Mouse (Mus musculus): ENCODE measurements around the gene Smdt1. TPM values are rescaled to one million over a fixed set of nuclear protein-coding genes. Genes with fewer than 3 reads are reported as not detected.

The Smdt1 gene
- polyA plus RNA-seq, 1 experiment, result 198 TPM

- H3K4me3 ChIP-seq (replicated peaks), result peak overlapping the region; percentile 92
- peaks cover 83% of the 10 kb centered on the region for H3K4me1 ChIP-seq
- H3K36me3 ChIP-seq (replicated peaks; ENCODE audit: low read length), result peaks cover 26% of the 10 kb centered on the region
- peaks cover 5% of the 10 kb centered on the region; the same call in 1 of the 2 replicates for H3K9me3 ChIP-seq
- H3K27me3 ChIP-seq (replicated peaks), result no peaks in the 10 kb centered on the region
- TF ChIP-seq FLI1 (IDR thresholded peaks at IDR 0.05; ENCODE audit: low read length) (no peak), GATA1 (IDR thresholded peaks at IDR 0.05; ENCODE audit: borderline replicate concordance, low read length) (peak; percentile 54; the same call in 1 of the 3 replicates)
Measured at GRCm38 (mm10) chr15:82341675-82342542, 3.1 kb downstream of the Smdt1 start.

- peak overlapping the region; percentile 92 for H3K4me3 ChIP-seq (replicated peaks)
- H3K4me1 ChIP-seq, result peaks cover 83% of the 10 kb centered on the region
- H3K27me3 ChIP-seq (replicated peaks), result no peaks in the 10 kb centered on the region
- TF ChIP-seq FLI1 (IDR thresholded peaks at IDR 0.05; ENCODE audit: low read length) (no peak), GATA1 (IDR thresholded peaks at IDR 0.05; ENCODE audit: borderline replicate concordance, low read length) (no peak)
- H3K36me3 ChIP-seq (replicated peaks; ENCODE audit: low read length), result peaks cover 26% of the 10 kb centered on the region
- H3K9me3 ChIP-seq, result peaks cover 5% of the 10 kb centered on the region; the same call in 1 of the 2 replicates
Measured at GRCm38 (mm10) chr15:82342543-82342935, 3.8 kb downstream of the Smdt1 start.

GRCm38 (mm10) chr15:82343368-82344287 lies 4.9 kb downstream of the Smdt1 start:
- Histone ChIP-seq H3K36me3 (replicated peaks; ENCODE audit: low read length) (peaks cover 37% of the 10 kb centered on the region), H3K9me3 (peaks cover 5% of the 10 kb centered on the region; the same call in 1 of the 2 replicates), H3K4me1 (peaks cover 87% of the 10 kb centered on the region), H3K27me3 (replicated peaks) (no peaks in the 10 kb centered on the region), H3K4me3 (replicated peaks) (peak overlapping the region; percentile 50)
- TF ChIP-seq FLI1 (IDR thresholded peaks at IDR 0.05; ENCODE audit: low read length) (no peak), GATA1 (IDR thresholded peaks at IDR 0.05; ENCODE audit: borderline replicate concordance, low read length) (no peak)

- Histone ChIP-seq H3K4me1 (peaks cover 90% of the 10 kb centered on the region), H3K27me3 (replicated peaks) (no peaks in the 10 kb centered on the region), H3K4me3 (replicated peaks) (no peak overlapping the region), H3K9me3 (peaks cover 5% of the 10 kb centered on the region; the same call in 1 of the 2 replicates), H3K36me3 (replicated peaks; ENCODE audit: low read length) (peaks cover 50% of the 10 kb centered on the region)
- TF ChIP-seq GATA1 (IDR thresholded peaks at IDR 0.05; ENCODE audit: borderline replicate concordance, low read length) (no peak), FLI1 (IDR thresholded peaks at IDR 0.05; ENCODE audit: low read length) (no peak)
Measured at GRCm38 (mm10) chr15:82344971-82345370, 6.2 kb downstream of the Smdt1 start.

- Histone ChIP-seq H3K27me3 (replicated peaks) (no peaks in the 10 kb centered on the region), H3K4me1 (peaks cover 90% of the 10 kb centered on the region), H3K36me3 (replicated peaks; ENCODE audit: low read length) (peaks cover 60% of the 10 kb centered on the region), H3K4me3 (replicated peaks) (peak overlapping the region; percentile 94), H3K9me3 (peaks cover 5% of the 10 kb centered on the region; the same call in 1 of the 2 replicates)
- no peak for TF ChIP-seq GATA1 (IDR thresholded peaks at IDR 0.05; ENCODE audit: borderline replicate concordance, low read length)
- no peak for TF ChIP-seq FLI1 (IDR thresholded peaks at IDR 0.05; ENCODE audit: low read length)
Measured at GRCm38 (mm10) chr15:82345820-82346470, 7.2 kb downstream of the Smdt1 start.

GRCm38 (mm10) chr15:82346580-82347302 lies 8.0 kb downstream of the Smdt1 start:
- H3K36me3 ChIP-seq (replicated peaks; ENCODE audit: low read length), result peaks cover 66% of the 10 kb centered on the region
- H3K27me3 ChIP-seq (replicated peaks), result no peaks in the 10 kb centered on the region
- peaks cover 89% of the 10 kb centered on the region for H3K4me1 ChIP-seq
- peaks cover 5% of the 10 kb centered on the region; the same call in 1 of the 2 replicates for H3K9me3 ChIP-seq
- TF ChIP-seq GATA1 (IDR thresholded peaks at IDR 0.05; ENCODE audit: borderline replicate concordance, low read length), result no peak
- TF ChIP-seq FLI1 (IDR thresholded peaks at IDR 0.05; ENCODE audit: low read length), result no peak
- H3K4me3 ChIP-seq (replicated peaks), result peak overlapping the region; percentile 94

GRCm38 (mm10) chr15:82347303-82347676 lies 8.5 kb downstream of the Smdt1 start:
- Histone ChIP-seq H3K4me3 (replicated peaks) (peak overlapping the region; percentile 94), H3K36me3 (replicated peaks; ENCODE audit: low read length) (peaks cover 69% of the 10 kb centered on the region), H3K4me1 (peaks cover 88% of the 10 kb centered on the region), H3K27me3 (replicated peaks) (no peaks in the 10 kb centered on the region), H3K9me3 (peaks cover 5% of the 10 kb centered on the region; the same call in 1 of the 2 replicates)
- TF ChIP-seq GATA1 (IDR thresholded peaks at IDR 0.05; ENCODE audit: borderline replicate concordance, low read length) (no peak), FLI1 (IDR thresholded peaks at IDR 0.05; ENCODE audit: low read length) (no peak)

GRCm38 (mm10) chr15:82347852-82348251 lies 9.1 kb downstream of the Smdt1 start:
- H3K9me3 ChIP-seq, result peaks cover 5% of the 10 kb centered on the region; the same call in 1 of the 2 replicates
- H3K4me1 ChIP-seq, result peaks cover 88% of the 10 kb centered on the region
- H3K4me3 ChIP-seq (replicated peaks), result peak overlapping the region; percentile 78
- H3K27me3 ChIP-seq (replicated peaks), result no peaks in the 10 kb centered on the region
- TF ChIP-seq GATA1 (IDR thresholded peaks at IDR 0.05; ENCODE audit: borderline replicate concordance, low read length) (no peak), FLI1 (IDR thresholded peaks at IDR 0.05; ENCODE audit: low read length) (no peak)
- H3K36me3 ChIP-seq (replicated peaks; ENCODE audit: low read length), result peaks cover 69% of the 10 kb centered on the region
